Mouse (Mus musculus): ENCODE data around the gene Fcnb. TPM values are rescaled to one million over a fixed set of nuclear protein-coding genes. Genes with fewer than 3 reads are reported as not detected.

Gene Fcnb
- not detected for total RNA-seq (2023)

DNA sequence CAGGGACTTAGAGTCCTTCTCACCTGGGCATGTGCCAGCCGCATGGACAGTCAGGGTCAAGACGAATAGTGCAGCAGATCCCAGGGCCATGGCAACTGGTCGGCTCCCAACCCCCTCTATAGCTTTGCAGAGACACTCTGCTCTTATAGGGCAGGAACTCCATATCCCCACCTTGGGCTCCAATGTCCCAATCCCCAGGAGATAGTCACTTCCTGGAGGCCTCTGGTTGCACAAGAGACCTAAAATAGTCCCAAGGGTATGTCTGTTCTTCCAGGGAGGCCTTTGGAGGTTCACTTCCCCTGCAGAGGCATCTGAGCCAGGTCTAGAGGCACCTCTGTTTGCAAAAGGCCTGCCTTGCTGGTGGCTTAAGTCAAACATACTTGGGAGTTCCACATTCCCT is at the start of gene Fcnb:
Gene Fcnb, minus strand, starts transcription at position 118 of the 400 bp plus-strand sequence.

Other genes starting within 250 kb of the Fcnb start
- not detected for gene Col5a1, start 198.5 kb downstream of the Fcnb start, total RNA-seq (2023)
- 0.82 TPM for gene Olfm1, start 108.1 kb upstream of the Fcnb start, total RNA-seq (2023)

Measured in CD4-positive naive resting alpha-beta T cell, adult 76 days (primary cell).